Mouse (Mus musculus) leukemia stem cell, adult 10-12 weeks (primary cell): Measurements from ENCODE around the gene 4931429L15Rik. TPM values are rescaled to one million over a fixed set of nuclear protein-coding genes. Genes with fewer than 3 reads are reported as not detected.

Experiments used
- polyA plus RNA-seq: library from polyadenylated mRNA; stranded (reverse); fragments of >175 nt; gene quantifications from 2 replicates; pipeline ENCODE4 v1.2.3, GENCODE M21; 2012; ENCODE audit warnings: low replicate concordance

4931429L15Rik gene
- polyA plus RNA-seq = not detected in 2 replicates

DNA sequence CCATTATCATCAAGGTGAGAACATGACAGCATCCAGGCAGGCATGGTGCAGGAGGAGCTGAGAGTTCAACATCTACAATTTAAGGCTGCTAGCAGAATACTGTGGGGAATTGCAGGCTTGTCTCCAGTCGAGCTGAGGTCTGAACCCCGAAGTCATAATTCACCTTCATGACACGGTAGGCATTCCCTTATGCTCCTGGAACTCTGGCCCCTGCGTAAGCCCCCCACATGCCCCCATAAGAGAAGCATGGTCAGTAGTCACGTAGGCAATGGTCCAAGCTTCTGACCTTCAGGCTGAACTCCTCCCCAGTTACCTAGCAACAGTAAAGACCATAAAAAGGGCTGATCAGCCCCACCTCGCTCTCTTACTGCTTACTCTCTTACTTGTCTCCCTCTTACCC is at the start of gene 4931429L15Rik:
TSS of gene 4931429L15Rik (minus strand) at position 101 of the 400 bp plus-strand sequence.

DNA sequence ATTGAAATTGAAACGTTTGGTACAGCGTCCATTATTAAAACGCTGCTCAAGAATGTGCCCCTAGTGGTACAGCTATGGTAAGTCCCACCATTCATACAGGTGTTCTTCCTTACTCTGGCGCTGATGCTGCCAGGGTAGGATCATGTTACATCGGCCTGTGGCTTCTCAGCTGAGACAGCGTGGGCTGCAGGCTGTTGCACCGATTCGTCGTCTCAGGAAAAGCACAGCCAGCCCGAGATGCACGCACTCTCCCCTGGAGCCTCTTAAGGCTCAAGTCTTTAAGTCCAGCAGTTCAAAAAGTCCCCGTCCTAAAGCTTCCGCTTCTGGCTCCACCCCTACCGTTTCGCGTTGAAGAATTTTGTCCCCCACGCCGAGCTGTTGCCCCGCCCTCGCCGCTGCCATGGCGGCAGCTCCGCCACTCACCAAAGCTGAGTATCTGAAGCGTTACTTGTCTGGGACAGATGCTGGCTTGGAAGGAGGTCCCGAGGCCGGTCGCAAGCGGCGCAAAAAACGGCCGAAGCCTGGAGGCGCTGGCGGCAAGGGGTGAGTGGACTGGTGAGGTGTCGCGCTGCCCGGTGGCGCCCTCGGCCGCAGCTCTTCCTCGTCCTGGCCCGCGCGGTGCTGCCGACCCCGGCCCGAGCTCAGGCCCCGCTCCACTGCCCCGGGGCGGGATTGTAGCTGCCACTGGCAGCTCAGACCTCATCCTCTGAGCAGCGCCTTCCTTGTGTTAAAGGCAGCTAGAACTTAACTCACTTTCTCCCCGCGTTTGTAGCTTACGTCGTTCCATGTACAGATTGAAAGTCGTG is 37.0 kb downstream of the 4931429L15Rik start, which contains the start of gene Bud13:
TSS of gene Bud13 (plus strand) at position 378 of the 806 bp plus-strand sequence.

DNA sequence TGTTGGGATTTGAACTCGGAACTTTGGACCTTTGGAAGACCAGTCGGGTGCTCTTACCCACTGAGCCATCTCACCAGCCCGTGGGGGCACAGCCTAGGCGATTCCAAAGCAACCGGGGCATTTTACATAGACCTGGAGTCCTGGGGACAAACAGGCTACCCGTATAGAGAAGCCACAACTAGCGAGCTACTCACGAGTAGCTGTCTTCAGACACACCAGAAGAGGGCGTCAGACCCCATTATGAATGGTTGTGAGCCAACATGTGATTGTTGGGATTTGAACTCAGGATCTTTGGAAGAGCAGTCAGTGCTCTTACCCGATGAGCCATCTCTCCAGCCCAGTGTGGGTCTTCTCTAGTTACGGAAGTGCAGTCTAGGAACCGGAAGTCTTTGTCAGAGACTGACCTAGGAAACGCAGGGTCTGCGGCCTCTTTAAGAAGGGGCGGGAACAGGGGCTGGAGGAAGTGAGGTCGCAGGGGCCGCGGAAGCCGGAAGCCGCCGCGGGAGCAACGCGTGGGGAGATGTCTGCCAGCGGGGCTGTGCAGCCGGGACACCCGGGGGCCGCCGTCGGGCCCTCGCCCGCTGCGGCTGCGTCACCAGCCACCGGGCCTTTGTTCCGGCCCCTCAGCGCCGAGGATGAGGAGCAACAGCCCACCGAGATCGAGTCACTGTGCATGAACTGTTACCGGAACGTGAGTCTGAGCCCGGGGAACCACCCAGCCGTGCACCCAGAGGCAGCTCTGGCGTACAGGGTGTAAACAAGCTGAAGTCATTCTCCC is 46.9 kb downstream of the 4931429L15Rik start, which contains the start of gene Zpr1:
TSS of gene Zpr1 (plus strand) at position 388 of the 778 bp plus-strand sequence.

DNA sequence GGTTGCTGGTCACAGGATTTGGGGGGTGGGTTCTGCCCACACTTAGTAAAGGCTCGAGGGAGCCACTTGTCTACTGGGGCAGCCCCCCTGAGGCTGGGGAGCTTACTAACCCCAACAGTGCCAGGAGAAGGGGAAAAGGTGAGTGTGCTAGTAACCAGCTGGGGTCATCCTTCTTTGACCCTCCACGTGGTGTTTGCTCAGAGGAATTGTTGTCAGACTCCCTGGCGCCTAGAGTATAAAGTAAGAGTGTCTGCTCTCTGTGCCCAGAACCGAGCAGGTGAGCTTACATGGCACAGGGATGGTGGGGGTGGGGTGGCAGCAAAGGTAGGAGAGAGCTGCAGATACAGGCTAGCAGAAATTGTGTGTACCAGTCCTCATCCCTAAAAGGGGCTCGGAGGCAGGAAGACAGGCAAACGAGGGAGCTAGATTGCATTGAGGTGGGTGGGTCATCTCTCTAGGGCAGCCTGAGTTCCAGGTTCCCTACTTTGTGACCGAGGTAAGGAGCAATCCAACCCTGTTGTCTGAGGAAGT is 51.4 kb downstream of the 4931429L15Rik start, which contains the start of gene Apoa5:
TSS of gene Apoa5 (plus strand) at position 291 of the 531 bp plus-strand sequence.

Other genes with a start within 250 kb of the 4931429L15Rik start
- 0.35 and 0.46 TPM in 2 replicates for gene Apoa1, start 91.4 kb downstream of the 4931429L15Rik start, polyA plus RNA-seq
- not detected in 2 replicates for gene Apoc3, start 84.3 kb downstream of the 4931429L15Rik start, polyA plus RNA-seq
- gene Apoa4, start 79.3 kb downstream of the 4931429L15Rik start, polyA plus RNA-seq = 0.09 and 0.19 TPM in 2 replicates
- 0.16 TPM in 1 of 2 replicates, not detected in the other for gene Apoa5, start 51.4 kb downstream of the 4931429L15Rik start, polyA plus RNA-seq
- gene Zpr1, start 46.9 kb downstream of the 4931429L15Rik start, polyA plus RNA-seq = 33.0 and 41.9 TPM in 2 replicates
- 6.3 and 17.0 TPM in 2 replicates for gene Bud13, start 37.0 kb downstream of the 4931429L15Rik start, polyA plus RNA-seq